Mouse (Mus musculus): ENCODE data around the gene Prdm1. TPM values are rescaled to one million over a fixed set of nuclear protein-coding genes. Genes with fewer than 3 reads are reported as not detected.

The Prdm1 gene
- polyA plus RNA-seq, 1 experiment from 2014 or later: 2.0 TPM

DNA sequence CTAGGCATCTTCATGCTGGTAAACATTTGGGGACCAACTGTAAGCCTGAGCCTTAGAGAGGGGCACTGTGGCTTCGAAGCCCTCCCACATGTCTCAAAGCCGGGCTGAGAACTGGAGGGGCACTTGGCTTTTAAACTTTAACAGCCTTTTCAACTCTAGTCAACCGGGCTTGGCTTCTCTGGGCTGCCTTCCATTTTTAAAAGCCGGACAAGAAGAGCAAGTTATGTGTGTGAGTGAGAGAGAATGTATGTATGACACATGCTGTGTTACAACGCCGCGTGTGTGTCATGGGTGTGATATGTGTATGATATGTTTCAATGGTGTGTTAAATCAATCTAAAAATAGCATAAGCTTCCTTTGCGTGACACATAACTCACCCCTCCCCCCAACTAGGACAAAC lies 66.0 kb downstream of the Prdm1 start:
- Histone ChIP-seq H3K4me2 (replicated peaks; ENCODE audit: low read depth, low read length) (no peak overlapping the region), H3K36me3 (ENCODE audit: control insufficient read depth, insufficient read depth, low read length) (no peaks in the 10 kb centered on the region), H3K27ac (ENCODE audit: low read depth, low read length) (no peak overlapping the region), H3K9me3 (ENCODE audit: control insufficient read depth, low read length) (no peaks in the 10 kb centered on the region), H3K9ac (ENCODE audit: low read depth, low read length) (no peak overlapping the region), H3K4me3 (ENCODE audit: low read length) (no peak overlapping the region), H3K4me1 (ENCODE audit: control insufficient read depth, insufficient read depth, low read length) (peaks cover 8% of the 10 kb centered on the region; the same call in 1 of the 2 replicates), H3K27me3 (ENCODE audit: control insufficient read depth, insufficient read depth, low read length) (peaks cover 42% of the 10 kb centered on the region)
- WGBS: 77% methylated on average over 8 of the region's 8 CpGs
- no peak for ATAC-seq (ENCODE audit: low FRiP score, low TSS enrichment)

DNA sequence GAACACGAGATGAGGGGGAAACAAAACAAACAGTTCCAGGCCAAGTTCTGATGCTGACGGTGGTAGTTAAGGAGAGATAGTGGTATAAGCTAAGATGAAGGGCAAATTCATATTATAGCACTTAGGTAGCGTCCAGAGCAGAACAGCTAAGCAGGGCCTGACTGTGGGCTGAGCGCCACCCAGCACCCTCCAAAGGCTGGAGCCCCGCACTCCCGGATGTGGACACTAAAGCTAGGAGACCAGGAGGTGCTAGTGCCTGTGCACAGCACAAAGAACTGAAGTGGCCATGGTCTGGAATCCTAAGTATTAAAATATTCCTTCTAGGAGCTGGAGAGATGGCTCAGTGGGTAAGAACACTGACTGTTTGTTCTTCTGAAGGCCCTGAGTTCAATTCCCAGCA lies 67.2 kb downstream of the Prdm1 start:
- no peak overlapping the region for H3K4me2 ChIP-seq (replicated peaks; ENCODE audit: low read depth, low read length)
- peaks cover 8% of the 10 kb centered on the region; the same call in 1 of the 2 replicates for H3K4me1 ChIP-seq (ENCODE audit: control insufficient read depth, insufficient read depth, low read length)
- H3K27ac ChIP-seq (ENCODE audit: low read depth, low read length): no peak overlapping the region
- 96% methylated on average over 6 of the region's 6 CpGs for WGBS
- no peaks in the 10 kb centered on the region for H3K36me3 ChIP-seq (ENCODE audit: control insufficient read depth, insufficient read depth, low read length)
- no peaks in the 10 kb centered on the region for H3K9me3 ChIP-seq (ENCODE audit: control insufficient read depth, low read length)
- no peak overlapping the region for H3K4me3 ChIP-seq (ENCODE audit: low read length)
- no peak overlapping the region for H3K9ac ChIP-seq (ENCODE audit: low read depth, low read length)
- H3K27me3 ChIP-seq (ENCODE audit: control insufficient read depth, insufficient read depth, low read length): peaks cover 44% of the 10 kb centered on the region
- no peak for ATAC-seq (ENCODE audit: low FRiP score, low TSS enrichment)

DNA sequence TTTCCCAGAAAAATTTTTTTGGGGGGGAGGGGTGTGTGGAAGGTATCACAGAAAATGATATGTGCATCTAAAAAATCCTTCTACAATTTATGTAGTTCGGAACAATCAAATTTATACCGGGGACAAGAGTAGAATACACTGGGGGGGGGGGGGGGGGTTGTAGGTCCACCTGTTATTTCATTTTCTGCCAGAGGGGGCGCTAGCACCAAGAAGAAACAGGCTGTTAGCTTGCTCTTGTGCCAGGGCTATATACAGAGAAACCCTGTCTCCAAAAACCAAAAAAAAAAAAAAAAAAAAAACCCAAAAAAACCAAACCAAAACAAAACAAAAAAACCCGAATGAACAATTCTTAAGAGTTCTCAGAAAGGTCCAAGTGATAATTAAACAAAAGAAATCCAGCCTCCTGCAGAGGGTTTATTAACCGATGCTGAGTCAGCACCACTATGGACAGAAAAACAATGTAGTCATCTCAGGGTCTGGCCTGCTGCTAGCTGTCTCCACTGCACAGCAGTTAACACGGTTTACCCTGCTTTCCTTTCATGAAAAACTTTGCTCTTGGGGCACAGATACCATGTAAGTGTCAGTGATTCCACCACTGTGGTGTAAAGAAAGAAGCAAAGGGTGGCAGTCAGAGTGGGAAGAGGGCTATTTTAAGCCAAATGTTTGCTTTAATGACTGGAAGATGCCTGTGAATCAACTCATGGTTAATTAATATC lies 68.0 kb downstream of the Prdm1 start:
- Histone ChIP-seq H3K27ac (ENCODE audit: low read depth, low read length) (no peak overlapping the region), H3K4me2 (replicated peaks; ENCODE audit: low read depth, low read length) (no peak overlapping the region), H3K9me3 (ENCODE audit: control insufficient read depth, low read length) (no peaks in the 10 kb centered on the region), H3K4me1 (ENCODE audit: control insufficient read depth, insufficient read depth, low read length) (peaks cover 8% of the 10 kb centered on the region; the same call in 1 of the 2 replicates), H3K36me3 (ENCODE audit: control insufficient read depth, insufficient read depth, low read length) (no peaks in the 10 kb centered on the region), H3K9ac (ENCODE audit: low read depth, low read length) (no peak overlapping the region), H3K27me3 (ENCODE audit: control insufficient read depth, insufficient read depth, low read length) (peaks cover 53% of the 10 kb centered on the region), H3K4me3 (ENCODE audit: low read length) (no peak overlapping the region)
- ATAC-seq (ENCODE audit: low FRiP score, low TSS enrichment): no peak
- WGBS: 17% methylated on average over 6 of the region's 6 CpGs

DNA sequence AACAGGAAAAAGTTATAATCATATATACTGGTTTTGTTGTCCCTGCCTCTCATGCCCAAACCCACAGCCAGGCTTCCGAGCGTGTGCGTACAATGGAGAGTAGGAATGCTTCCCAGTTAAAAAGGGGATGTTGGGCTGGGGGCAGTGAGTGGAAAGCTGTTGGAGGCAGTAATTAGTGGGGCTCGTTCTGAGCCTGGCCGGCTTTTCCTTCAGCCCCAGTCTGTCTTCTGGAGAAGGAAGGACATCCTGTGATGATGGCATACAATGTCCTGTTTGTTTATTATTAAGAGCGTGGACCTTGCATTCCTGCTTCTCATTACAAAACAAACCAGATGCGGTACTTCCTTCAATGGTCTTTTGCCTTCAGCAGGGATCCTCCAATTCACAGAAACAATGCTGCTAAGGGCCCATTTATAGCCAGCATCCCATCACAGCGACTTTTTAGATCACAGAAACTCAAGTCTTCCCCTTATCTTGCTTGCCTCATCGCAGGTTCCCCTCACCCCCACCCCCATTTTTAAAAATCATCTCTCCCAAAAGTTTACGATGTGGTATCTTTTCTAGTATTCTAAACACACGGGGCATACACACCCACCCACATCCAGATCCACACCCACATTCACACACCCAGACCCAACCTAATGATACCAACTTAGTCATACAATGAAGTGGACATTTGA lies 68.8 kb downstream of the Prdm1 start:
- Histone ChIP-seq H3K4me3 (ENCODE audit: low read length) (peak overlapping the region; percentile 56), H3K36me3 (ENCODE audit: control insufficient read depth, insufficient read depth, low read length) (no peaks in the 10 kb centered on the region), H3K27me3 (ENCODE audit: control insufficient read depth, insufficient read depth, low read length) (peaks cover 49% of the 10 kb centered on the region), H3K9me3 (ENCODE audit: control insufficient read depth, low read length) (no peaks in the 10 kb centered on the region), H3K9ac (ENCODE audit: low read depth, low read length) (no peak overlapping the region), H3K4me2 (replicated peaks; ENCODE audit: low read depth, low read length) (peak overlapping the region; percentile 93), H3K27ac (ENCODE audit: low read depth, low read length) (no peak overlapping the region), H3K4me1 (ENCODE audit: control insufficient read depth, insufficient read depth, low read length) (peaks cover 8% of the 10 kb centered on the region; the same call in 1 of the 2 replicates)
- no peak for ATAC-seq (ENCODE audit: low FRiP score, low TSS enrichment)
- WGBS: 9% methylated on average over 11 of the region's 11 CpGs

DNA sequence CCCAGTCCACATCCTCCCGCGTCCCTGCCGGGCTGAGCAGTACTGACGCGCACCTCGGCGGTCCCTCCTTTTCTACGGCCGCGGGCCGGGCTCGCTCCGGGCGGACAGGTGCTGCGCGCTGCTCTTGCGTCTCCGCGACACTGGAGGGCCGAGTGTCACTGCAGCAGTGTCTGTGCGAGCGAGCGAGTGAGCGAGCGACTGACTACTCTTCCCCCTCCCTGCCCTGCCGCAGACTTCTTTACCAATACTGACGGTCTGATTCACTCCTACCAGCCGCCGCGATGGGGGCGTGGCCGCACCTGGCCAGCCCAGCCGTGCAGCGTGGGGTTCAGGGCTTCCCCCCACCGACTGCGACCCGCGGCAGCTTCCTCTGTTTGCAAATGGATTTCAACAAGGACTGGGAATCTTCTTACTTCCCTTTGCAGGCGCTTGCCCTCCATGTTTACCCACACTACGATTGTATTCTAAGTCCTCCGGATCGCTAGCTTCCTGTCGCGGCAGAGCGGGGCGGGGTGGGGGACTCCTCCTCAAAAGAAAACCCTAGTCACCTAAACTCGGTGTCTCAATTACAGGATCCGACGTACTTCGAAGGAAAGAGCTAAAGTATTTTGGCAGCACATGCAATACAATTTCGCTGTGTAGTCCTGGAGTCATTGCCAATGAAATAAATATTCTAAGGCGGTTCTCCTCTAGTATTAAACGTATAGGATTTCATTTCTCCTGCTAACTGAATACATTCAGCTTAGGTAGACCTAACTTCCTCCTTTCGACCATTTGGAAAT lies 69.6 kb downstream of the Prdm1 start:
- WGBS: under 1% methylated on average over 54 of the region's 54 CpGs
- Histone ChIP-seq H3K4me3 (ENCODE audit: low read length) (peak overlapping the region; percentile 56), H3K9me3 (ENCODE audit: control insufficient read depth, low read length) (no peaks in the 10 kb centered on the region), H3K9ac (ENCODE audit: low read depth, low read length) (peak overlapping the region; percentile 55), H3K36me3 (ENCODE audit: control insufficient read depth, insufficient read depth, low read length) (no peaks in the 10 kb centered on the region), H3K4me1 (ENCODE audit: control insufficient read depth, insufficient read depth, low read length) (peaks cover 8% of the 10 kb centered on the region; the same call in 1 of the 2 replicates), H3K4me2 (replicated peaks; ENCODE audit: low read depth, low read length) (peak overlapping the region; percentile 93), H3K27me3 (ENCODE audit: control insufficient read depth, insufficient read depth, low read length) (peaks cover 45% of the 10 kb centered on the region), H3K27ac (ENCODE audit: low read depth, low read length) (no peak overlapping the region)
- peak; percentile 85 for ATAC-seq (ENCODE audit: low FRiP score, low TSS enrichment)

DNA sequence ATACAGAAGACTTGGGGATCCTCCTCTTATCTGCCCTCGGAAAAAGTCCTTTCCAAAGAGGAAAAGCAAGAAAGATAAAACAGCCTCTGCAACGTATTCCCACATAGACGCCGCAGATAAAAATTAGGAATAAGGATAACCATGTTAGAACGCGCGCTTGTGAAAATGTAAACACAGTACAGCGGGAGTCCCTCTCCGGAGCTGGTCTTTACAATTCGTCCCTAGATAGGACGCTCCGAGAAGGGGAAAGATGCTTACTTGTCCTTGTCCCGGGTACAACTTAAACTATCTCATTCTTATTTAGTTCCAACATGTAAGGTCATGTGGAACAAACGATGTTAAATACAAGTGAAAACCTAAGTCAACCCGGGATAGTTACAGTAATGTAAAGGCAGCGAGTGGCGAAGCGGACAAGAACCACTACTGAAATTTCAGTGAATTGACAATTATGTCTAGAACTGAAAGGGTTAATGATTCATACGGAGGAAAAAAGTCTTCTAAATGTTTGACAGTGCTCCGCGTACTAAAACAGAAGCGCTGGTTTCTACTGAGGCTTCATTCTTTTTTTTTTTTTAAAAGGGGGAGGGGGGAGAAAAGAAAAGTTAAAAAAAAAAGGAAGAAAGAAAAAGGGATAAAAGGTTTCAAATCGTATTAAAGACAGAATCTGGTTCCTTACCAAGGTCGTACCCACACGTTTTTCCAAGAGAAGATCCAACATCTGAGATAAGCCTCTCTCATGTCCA lies 70.3 kb downstream of the Prdm1 start:
- peak overlapping the region; percentile 56 for H3K4me3 ChIP-seq (ENCODE audit: low read length)
- H3K9ac ChIP-seq (ENCODE audit: low read depth, low read length): peak overlapping the region; percentile 55; the same call in 1 of the 2 replicates
- peaks cover 45% of the 10 kb centered on the region for H3K27me3 ChIP-seq (ENCODE audit: control insufficient read depth, insufficient read depth, low read length)
- H3K27ac ChIP-seq (ENCODE audit: low read depth, low read length): no peak overlapping the region
- H3K4me1 ChIP-seq (ENCODE audit: control insufficient read depth, insufficient read depth, low read length): peaks cover 8% of the 10 kb centered on the region; the same call in 1 of the 2 replicates
- ATAC-seq (ENCODE audit: low FRiP score, low TSS enrichment): no peak
- H3K9me3 ChIP-seq (ENCODE audit: control insufficient read depth, low read length): no peaks in the 10 kb centered on the region
- WGBS: 3% methylated on average over 25 of the region's 25 CpGs
- peak overlapping the region; percentile 93 for H3K4me2 ChIP-seq (replicated peaks; ENCODE audit: low read depth, low read length)
- H3K36me3 ChIP-seq (ENCODE audit: control insufficient read depth, insufficient read depth, low read length): no peaks in the 10 kb centered on the region

DNA sequence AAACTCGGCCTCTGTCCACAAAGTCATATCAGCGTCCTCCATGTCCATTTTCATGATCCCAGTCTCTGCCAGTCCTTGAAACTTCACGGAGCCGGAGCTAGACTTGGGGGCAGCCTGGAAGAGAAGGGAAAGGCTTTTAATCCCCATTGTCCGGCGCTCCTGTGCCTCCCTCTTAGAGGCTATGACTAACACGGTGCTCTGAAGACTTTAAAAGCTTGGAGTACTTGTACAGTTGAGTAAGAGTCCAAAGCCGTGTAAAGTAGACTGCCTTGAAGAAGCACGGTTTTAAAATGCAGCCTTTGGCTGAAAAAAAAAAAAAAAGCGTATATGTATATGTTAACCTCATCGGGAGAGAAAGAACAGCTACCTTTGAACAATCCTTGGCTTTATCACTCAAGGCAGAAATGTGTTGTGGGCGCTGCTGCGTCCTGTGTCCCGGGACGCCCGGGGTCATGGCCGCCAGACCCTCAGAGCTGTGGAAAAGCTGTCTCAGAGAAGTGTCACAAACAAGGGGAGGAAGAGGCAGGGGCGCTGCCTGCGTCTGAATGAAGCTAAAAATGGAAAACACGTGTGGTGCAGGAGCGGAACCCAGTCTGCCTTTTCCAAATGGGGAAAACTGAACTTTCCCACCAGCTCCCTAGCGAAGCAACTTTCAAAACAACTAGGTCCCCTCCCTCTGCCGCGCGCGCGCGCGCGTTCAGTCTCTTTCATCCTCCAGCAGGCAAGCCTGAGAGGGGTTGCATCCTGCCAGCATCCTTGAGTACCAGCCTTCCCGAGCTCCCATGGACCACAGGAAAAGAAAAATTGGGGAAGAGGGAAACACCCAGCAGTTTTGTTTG lies 71.3 kb downstream of the Prdm1 start:
- H3K4me1 ChIP-seq (ENCODE audit: control insufficient read depth, insufficient read depth, low read length): peaks cover 8% of the 10 kb centered on the region; the same call in 1 of the 2 replicates
- no peak overlapping the region for H3K27ac ChIP-seq (ENCODE audit: low read depth, low read length)
- H3K9ac ChIP-seq (ENCODE audit: low read depth, low read length): no peak overlapping the region; the same call in 1 of the 2 replicates
- H3K36me3 ChIP-seq (ENCODE audit: control insufficient read depth, insufficient read depth, low read length): no peaks in the 10 kb centered on the region
- no peaks in the 10 kb centered on the region for H3K9me3 ChIP-seq (ENCODE audit: control insufficient read depth, low read length)
- ATAC-seq (ENCODE audit: low FRiP score, low TSS enrichment): no peak
- H3K27me3 ChIP-seq (ENCODE audit: control insufficient read depth, insufficient read depth, low read length): peaks cover 45% of the 10 kb centered on the region
- H3K4me3 ChIP-seq (ENCODE audit: low read length): peak overlapping the region; percentile 56
- WGBS: 2% methylated on average over 31 of the region's 31 CpGs
- peak overlapping the region; percentile 93 for H3K4me2 ChIP-seq (replicated peaks; ENCODE audit: low read depth, low read length)

DNA sequence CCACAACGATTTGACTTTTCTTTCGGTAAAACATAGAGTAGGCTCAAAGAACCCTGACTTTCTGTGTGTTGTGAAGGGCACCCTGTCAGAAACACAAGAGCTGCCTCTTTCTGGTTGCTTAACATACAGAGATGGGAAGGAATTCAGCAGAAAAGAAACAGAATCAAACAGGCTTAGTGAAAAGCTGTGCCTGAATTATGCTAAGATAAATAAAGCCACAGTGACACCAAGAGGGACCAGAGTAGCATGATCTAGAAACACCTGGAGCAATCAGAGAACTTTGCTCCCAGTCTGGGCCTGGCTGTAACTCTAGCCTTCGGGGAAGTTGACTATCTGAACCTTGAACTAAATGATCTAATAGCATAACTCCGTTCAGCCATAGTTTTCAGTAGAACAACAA lies 73.5 kb downstream of the Prdm1 start:
- no peaks in the 10 kb centered on the region for H3K9me3 ChIP-seq (ENCODE audit: control insufficient read depth, low read length)
- no peaks in the 10 kb centered on the region for H3K36me3 ChIP-seq (ENCODE audit: control insufficient read depth, insufficient read depth, low read length)
- WGBS: 59% methylated on average over 4 of the region's 4 CpGs
- no peak overlapping the region for H3K9ac ChIP-seq (ENCODE audit: low read depth, low read length)
- H3K27ac ChIP-seq (ENCODE audit: low read depth, low read length): no peak overlapping the region
- H3K4me2 ChIP-seq (replicated peaks; ENCODE audit: low read depth, low read length): no peak overlapping the region
- no peak for ATAC-seq (ENCODE audit: low FRiP score, low TSS enrichment)
- H3K4me1 ChIP-seq (ENCODE audit: control insufficient read depth, insufficient read depth, low read length): peaks cover 8% of the 10 kb centered on the region; the same call in 1 of the 2 replicates
- no peak overlapping the region for H3K4me3 ChIP-seq (ENCODE audit: low read length)
- H3K27me3 ChIP-seq (ENCODE audit: control insufficient read depth, insufficient read depth, low read length): peaks cover 43% of the 10 kb centered on the region

All from kidney, embryonic 14.5 days (tissue).